Mouse (Mus musculus) urinary bladder, adult 18-20 months (tissue): ENCODE results near the gene 4930555G01Rik.
"Not testable (repeated sequence)": the region's sequence is repeated elsewhere in the genome, so short reads cannot be mapped to it uniquely, and the experiment has no call there.

ENCODE experiments used
- DNase-seq, 2 experiments: peaks; one replicate each; pipeline ENCODE4 v3.0.0; 2022; ENCODE audit warnings: low spot score in 2 of 2, mixed read lengths in 2 of 2

4930555G01Rik gene

DNA sequence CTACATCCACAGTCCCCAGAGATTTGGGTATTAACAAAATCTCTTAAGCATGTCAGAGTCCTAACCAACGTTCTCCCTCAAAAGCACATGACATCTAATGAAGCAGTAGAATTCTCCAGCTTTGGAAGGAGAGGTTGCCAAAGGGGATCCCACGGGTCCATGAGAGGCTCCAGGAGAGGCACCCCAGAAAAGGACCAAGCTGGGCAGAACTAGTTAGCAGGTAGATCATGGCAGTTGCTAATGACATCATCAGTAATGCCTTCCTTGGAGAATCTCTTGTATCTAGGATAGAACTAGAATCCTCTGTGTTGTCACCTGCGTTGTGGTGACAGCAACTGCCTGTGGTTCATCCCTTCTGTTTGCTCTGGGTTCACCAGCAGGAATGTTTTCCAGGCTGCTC is at the start of gene 4930555G01Rik:
TSS of gene 4930555G01Rik (plus strand) at position 301 of the 400 bp plus-strand sequence.
- DNase-seq, result not testable (repeated sequence)

DNA sequence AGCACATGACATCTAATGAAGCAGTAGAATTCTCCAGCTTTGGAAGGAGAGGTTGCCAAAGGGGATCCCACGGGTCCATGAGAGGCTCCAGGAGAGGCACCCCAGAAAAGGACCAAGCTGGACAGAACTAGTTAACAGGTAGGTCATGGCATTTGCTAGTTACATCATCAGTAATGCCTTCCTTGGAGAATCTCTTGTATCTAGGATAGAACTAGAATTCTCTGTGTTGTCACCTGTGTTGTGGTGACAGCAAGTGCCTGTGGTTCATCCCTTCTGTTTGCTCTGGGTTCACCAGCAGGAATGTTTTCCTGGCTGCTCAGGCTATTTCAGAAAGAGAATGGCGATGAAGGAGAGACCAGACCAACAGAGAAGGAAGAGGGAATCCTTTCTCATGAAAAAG is 34.8 kb upstream of the 4930555G01Rik start, which contains the start of gene Gm3298:
TSS of gene Gm3298 (plus strand) at position 301 of the 400 bp plus-strand sequence.
- not testable (repeated sequence) for DNase-seq

DNA sequence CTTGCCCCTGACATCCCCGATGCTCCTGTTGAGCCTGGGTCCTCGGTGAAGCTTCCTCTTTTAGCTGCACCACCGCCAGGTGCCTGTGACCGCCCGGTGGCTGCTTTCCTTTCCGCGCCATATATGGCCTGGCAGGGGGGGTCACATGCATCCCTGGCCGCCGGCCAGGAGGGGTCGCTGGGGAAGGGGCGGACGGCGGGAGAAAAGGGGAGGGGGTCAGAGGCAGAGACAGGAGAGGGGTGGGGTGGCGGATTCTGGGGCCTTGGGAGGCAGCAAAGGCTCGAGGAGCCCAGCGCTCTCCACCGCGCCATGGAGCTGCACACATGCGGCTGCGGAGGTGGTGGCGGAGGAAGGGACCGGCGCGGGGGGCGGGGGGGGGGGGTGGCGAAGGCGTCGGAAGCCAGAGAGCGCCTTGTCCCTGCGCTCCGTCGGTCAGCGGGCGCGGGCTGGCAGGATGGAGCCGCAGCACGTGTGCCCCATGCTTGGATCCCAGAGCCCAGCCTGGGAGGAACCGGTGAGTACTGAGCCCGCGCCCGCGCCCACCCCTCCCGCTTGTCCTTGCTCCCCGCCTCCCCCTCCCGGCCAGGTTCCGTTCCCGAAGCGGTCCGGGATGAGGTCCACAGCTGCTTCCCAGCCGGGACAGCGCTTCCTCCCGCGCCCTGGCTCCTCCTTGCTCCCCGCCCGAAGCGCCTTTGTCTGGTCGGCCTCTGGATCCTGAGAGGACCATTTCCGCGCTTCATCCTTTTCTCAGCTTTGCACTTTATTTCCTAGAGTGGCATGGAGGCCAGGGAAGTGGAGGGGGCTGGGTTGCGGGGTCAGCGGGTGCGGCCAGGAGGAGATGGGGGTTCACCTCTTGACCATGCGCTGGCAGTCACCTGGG is 20.4 kb downstream of the 4930555G01Rik start, which contains the start of gene Gm8281:
TSS of gene Gm8281 (plus strand) at position 430 of the 880 bp plus-strand sequence.
- peak in 1 of 2 experiments; percentile 5 for DNase-seq
